Comparison of ENCODE assay signal across 8 mouse cellular contexts in genomic region chr1:160195337-160195663, GRCm38 (mm10). TPM values are rescaled to one million over a fixed set of nuclear protein-coding genes. Genes with fewer than 3 reads are reported as not detected.
DNase-seq lines count a peak whose midpoint lies in the region; ATAC-seq and TF ChIP-seq lines count a peak whose summit lies in the region.

No protein-coding gene starts in this region.

- ATAC-seq in embryonic facial prominence, embryonic 14.5 days (ENCODE audit: low read depth): peak; percentile 34
- no peak; the same call in 1 of the 2 replicates for ATAC-seq in neural tube, embryonic 14.5 days (ENCODE audit: low read depth)

- WGBS in lung, adult 2 months: under 1% methylated on average over 13 of the region's 13 CpGs
- under 1% methylated on average over 13 of the region's 13 CpGs for WGBS in embryonic facial prominence, embryonic 14.5 days
- under 1% methylated on average over 13 of the region's 13 CpGs for WGBS in limb, embryonic 10.5 days
- under 1% methylated on average over 13 of the region's 13 CpGs for WGBS in neural tube, embryonic 14.5 days

- H3K4me3 ChIP-seq in lung, adult 2 months (replicated peaks; ENCODE audit: extremely low read depth, low read depth, low read length): peak overlapping the region; percentile 82
- H3K4me3 ChIP-seq in embryonic facial prominence, embryonic 14.5 days (ENCODE audit: low read depth, low read length): peak overlapping the region; percentile 82
- peak overlapping the region; percentile 92 for H3K4me3 ChIP-seq in limb, embryonic 10.5 days
- H3K4me3 ChIP-seq in neural tube, embryonic 14.5 days (ENCODE audit: low read depth, low read length): peak overlapping the region; percentile 64

- no peak for DNase-seq in lung, adult 2 months
- no peak for DNase-seq in lung, postnatal 4 days
- DNase-seq in embryonic facial prominence, embryonic 14.5 days (ENCODE audit: low spot score): no peak
- DNase-seq in limb, embryonic 10.5 days (ENCODE audit: low spot score): no peak
- DNase-seq in right cerebral cortex, adult 18-20 months: no peak
- no peak for DNase-seq in Muller cell, postnatal 12 days (ENCODE audit: inconsistent ontology term)
- DNase-seq in right cerebral cortex, postnatal 25 days: no peak

- H3K4me1 ChIP-seq in lung, adult 2 months (ENCODE audit: control insufficient read depth, insufficient read depth, low read length): no peaks in the 10 kb centered on the region; the same call in 1 of the 2 replicates
- H3K4me1 ChIP-seq in embryonic facial prominence, embryonic 14.5 days (ENCODE audit: control insufficient read depth, insufficient read depth, low read length): 0 out of 2 replicates have a peak, but pooled peaks cover 5% of the 10 kb centered on the region
- H3K4me1 ChIP-seq in limb, embryonic 10.5 days: peaks cover 7% of the 10 kb centered on the region
- 0 out of 2 replicates have a peak, but pooled peaks cover 2% of the 10 kb centered on the region for H3K4me1 ChIP-seq in neural tube, embryonic 14.5 days (ENCODE audit: control insufficient read depth, insufficient read depth, low read length)

- H3K4me2 ChIP-seq in embryonic facial prominence, embryonic 14.5 days (ENCODE audit: low read depth, low read length): peak overlapping the region; percentile 85
- peak overlapping the region; percentile 72 for H3K4me2 ChIP-seq in neural tube, embryonic 14.5 days (ENCODE audit: low read depth, low read length)

- H3K36me3 ChIP-seq in embryonic facial prominence, embryonic 14.5 days (ENCODE audit: control insufficient read depth, insufficient read depth, low read length): peaks cover 31% of the 10 kb centered on the region
- H3K36me3 ChIP-seq in limb, embryonic 10.5 days: peaks cover 34% of the 10 kb centered on the region
- peaks cover 9% of the 10 kb centered on the region for H3K36me3 ChIP-seq in neural tube, embryonic 14.5 days (ENCODE audit: control insufficient read depth, insufficient read depth, low read length)

- H3K9me3 ChIP-seq in embryonic facial prominence, embryonic 14.5 days (ENCODE audit: control insufficient read depth, low read length): no peaks in the 10 kb centered on the region
- H3K9me3 ChIP-seq in limb, embryonic 10.5 days (replicated peaks): no peaks in the 10 kb centered on the region
- H3K9me3 ChIP-seq in neural tube, embryonic 14.5 days (ENCODE audit: control insufficient read depth, low read length): no peaks in the 10 kb centered on the region

- no peak for TF ChIP-seq CTCF in lung, adult 2 months (IDR thresholded peaks at IDR 0.05; ENCODE audit: insufficient read depth, low read length)

- peak overlapping the region; percentile 86 for H3K9ac ChIP-seq in embryonic facial prominence, embryonic 14.5 days (ENCODE audit: low read depth, low read length)
- H3K9ac ChIP-seq in neural tube, embryonic 14.5 days (replicated peaks; ENCODE audit: low read depth, low read length): peak overlapping the region; percentile 84

- H3K27me3 ChIP-seq in embryonic facial prominence, embryonic 14.5 days (replicated peaks; ENCODE audit: control insufficient read depth, insufficient read depth, low read length): no peaks in the 10 kb centered on the region
- H3K27me3 ChIP-seq in limb, embryonic 10.5 days (ENCODE audit: low read depth, poor library complexity, severe bottlenecking): no peaks in the 10 kb centered on the region
- no peaks in the 10 kb centered on the region for H3K27me3 ChIP-seq in neural tube, embryonic 14.5 days (ENCODE audit: control insufficient read depth, insufficient read depth, low read length)

- H3K27ac ChIP-seq in embryonic facial prominence, embryonic 14.5 days (replicated peaks; ENCODE audit: low read depth, low read length): peak overlapping the region; percentile 65; the same call in 1 of the 2 replicates
- peak overlapping the region; percentile 90 for H3K27ac ChIP-seq in limb, embryonic 10.5 days
- peak overlapping the region; percentile 66; the same call in 1 of the 2 replicates for H3K27ac ChIP-seq in neural tube, embryonic 14.5 days (ENCODE audit: low read depth, low read length)

- no peak for TF ChIP-seq POLR2A in lung, adult 2 months (IDR thresholded peaks at IDR 0.05; ENCODE audit: borderline replicate concordance, extremely low read depth, low read depth, low read length)

RNA-seq across cellular contexts. Expression of gene Mrps14, which starts 0.3 kb away (rescaled TPM):
- 11.8 and 18.0 TPM in 2 replicates for polyA plus RNA-seq in lung, adult 2 months (2012; rRNA removed)
- polyA plus RNA-seq in embryonic facial prominence, embryonic 14.5 days (2014; fragmentation: Nextera tagmentation; extraction: Ambion mirVana): 238 and 243 TPM in 2 replicates
- polyA plus RNA-seq in limb, embryonic 10.5 days (2016; fragmentation: Nextera tagmentation; extraction: Ambion mirVana): 223 and 226 TPM in 2 replicates
- 118 and 138 TPM in 2 replicates for polyA plus RNA-seq in neural tube, embryonic 14.5 days (2014; fragmentation: Nextera tagmentation; extraction: Ambion mirVana)

RNA-seq across cellular contexts. Expression of gene Cacybp, which starts 17.4 kb away (rescaled TPM):
- 4.9 and 5.7 TPM in 2 replicates for polyA plus RNA-seq in lung, adult 2 months (2012; rRNA removed)
- polyA plus RNA-seq in embryonic facial prominence, embryonic 14.5 days (2014; fragmentation: Nextera tagmentation; extraction: Ambion mirVana): 212 and 215 TPM in 2 replicates
- polyA plus RNA-seq in limb, embryonic 10.5 days (2016; fragmentation: Nextera tagmentation; extraction: Ambion mirVana): 312 and 387 TPM in 2 replicates
- polyA plus RNA-seq in neural tube, embryonic 14.5 days (2014; fragmentation: Nextera tagmentation; extraction: Ambion mirVana): 248 and 280 TPM in 2 replicates

RNA-seq across cellular contexts. Expression of gene Tnn, which starts 41.9 kb away (rescaled TPM):
- 0.63 and 6.0 TPM in 2 replicates for polyA plus RNA-seq in lung, adult 2 months (2012; rRNA removed)
- 10.9 and 17.2 TPM in 2 replicates for polyA plus RNA-seq in embryonic facial prominence, embryonic 14.5 days (2014; fragmentation: Nextera tagmentation; extraction: Ambion mirVana)
- polyA plus RNA-seq in limb, embryonic 10.5 days (2016; fragmentation: Nextera tagmentation; extraction: Ambion mirVana): not detected in 2 replicates
- polyA plus RNA-seq in neural tube, embryonic 14.5 days (2014; fragmentation: Nextera tagmentation; extraction: Ambion mirVana): 0.10 and 0.19 TPM in 2 replicates

Comparison
In these comparisons a context has a peak if more than half of its experiments do, and no peak if none do; other contexts are left out.
1. RNA of gene Cacybp, which starts 17.4 kb away (polyA plus RNA-seq): 312 to 387 TPM in limb, embryonic 10.5 days, 248 to 280 TPM in neural tube, embryonic 14.5 days and 212 to 215 TPM in embryonic facial prominence, embryonic 14.5 days; 4.9 to 5.7 TPM in lung, adult 2 months; every median in the first group is over 10 times any median in the second.
2. Peak in every context shown above with its lines, with median percentiles within 50 percentile points of each other: H3K4me3 ChIP-seq and H3K27ac ChIP-seq.